Mouse (Mus musculus) gastrocnemius, adult 8-10 months (tissue): ENCODE results near the gene H2al1n. TPM values are rescaled to one million over a fixed set of nuclear protein-coding genes. Genes with fewer than 3 reads are reported as not detected.
"Not testable (repeated sequence)": the region's sequence is repeated elsewhere in the genome, so short reads cannot be mapped to it uniquely, and the experiment has no call there.

Experiments used
- DNase-seq, 2 experiments: peaks; one replicate each; pipeline ENCODE4 v3.0.0; 2022; ENCODE audit warnings: low spot score in 2 of 2
- total RNA-seq, 4 experiments: library from RNA; stranded (reverse); gene quantifications; 2 replicates each; pipeline ENCODE4 v1.2.4; 2022

H2al1n gene
- total RNA-seq: not detected

- not testable (repeated sequence) for DNase-seq
Observed at GRCm38 (mm10) chrX:14210848-14211247, at the start of gene H2al1n. Gene H2al1n (plus strand): TSS chrX:14211148.

GRCm38 (mm10) chrX:14199284-14199683 is 11.7 kb upstream of the H2al1n start:
- DNase-seq: no peak

GRCm38 (mm10) chrX:14206112-14206875 is 4.7 kb upstream of the H2al1n start:
- DNase-seq: peak; percentile 3 to 5

GRCm38 (mm10) chrX:14229218-14229617 is 18.3 kb downstream of the H2al1n start:
- DNase-seq: peak; percentile 34 to 58

GRCm38 (mm10) chrX:14259597-14260239 is 48.8 kb downstream of the H2al1n start:
- DNase-seq: no peak
